Mouse (Mus musculus) liver, embryonic 14.5 days (tissue): Measurements from ENCODE around the gene Ptn.

Experiments used
- CTCF ChIP-seq: IDR thresholded peaks from 2 replicates; pipeline ENCODE4 v1.5.1; 2016; ENCODE audit warnings: antibody characterized with exemption, low read depth, control low read depth
- EP300 ChIP-seq: IDR thresholded peaks from 2 replicates; pipeline ENCODE4 v1.6.1; 2016; ENCODE audit warnings: antibody characterized with exemption, low read depth

DNA sequence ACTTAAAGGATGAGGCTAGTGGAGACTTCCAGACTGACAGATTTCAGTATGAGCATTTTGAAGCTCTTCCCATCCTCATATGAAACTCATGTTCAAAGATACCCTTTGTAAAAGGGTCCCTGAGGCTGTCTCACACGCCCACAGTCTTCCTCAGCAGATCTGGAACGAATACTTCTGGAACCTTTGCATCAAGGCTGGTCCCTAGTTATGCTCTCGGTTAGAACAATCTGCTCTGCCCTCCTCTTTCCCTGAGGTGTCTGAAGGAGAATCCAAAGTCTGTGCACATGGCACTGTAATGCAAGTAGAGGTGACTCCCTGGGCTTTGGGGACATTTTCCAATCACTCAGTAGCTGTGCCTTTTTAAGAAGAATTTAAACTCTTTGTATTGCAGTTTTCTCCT lies 25.3 kb upstream of the Ptn start:
- no peak for TF ChIP-seq CTCF
- no peak for TF ChIP-seq EP300
